Mouse (Mus musculus) kidney, adult 9 months (tissue): ENCODE data around the gene Ntf5.

Experiments used
- DNase-seq: peaks from one replicate; pipeline ENCODE4 v3.0.0; 2022

The Ntf5 gene

GRCm38 (mm10) chr7:45463987-45464778 is 50.7 kb downstream of the Ntf5 start:
- DNase-seq, result no peak

GRCm38 (mm10) chr7:45465112-45465511 is 51.6 kb downstream of the Ntf5 start:
- no peak for DNase-seq

- no peak for DNase-seq
Observed at GRCm38 (mm10) chr7:45465549-45465948, 52.1 kb downstream of the Ntf5 start.

GRCm38 (mm10) chr7:45466283-45467089 is 53.0 kb downstream of the Ntf5 start, which contains the start of gene Bax:
Gene Bax (minus strand): TSS chr7:45466898.
- peak; percentile 96 for DNase-seq
